Mouse (Mus musculus): ENCODE results near the gene Gab2.

Gene Gab2

DNA sequence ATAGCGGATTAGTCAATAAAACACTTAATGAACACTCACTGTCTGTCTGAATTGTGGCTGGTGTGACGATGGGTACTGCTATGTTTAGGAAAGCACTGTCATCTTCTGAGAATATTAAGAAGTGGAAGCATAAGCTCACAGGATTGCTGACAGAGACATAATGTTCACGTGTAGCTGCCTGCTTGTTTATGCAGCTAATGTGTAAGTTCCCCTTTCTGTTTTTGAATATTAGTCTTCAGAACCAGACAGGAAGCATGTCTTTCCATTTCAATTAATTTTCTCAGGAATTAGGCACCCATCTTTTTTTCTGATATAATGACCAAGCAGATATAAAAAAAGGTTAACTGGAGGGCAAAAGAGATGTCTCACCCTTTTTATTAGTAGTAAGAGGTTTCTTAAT lies 55.1 kb downstream of the Gab2 start:
- no peak for DNase-seq (ENCODE audit: low read depth)

DNA sequence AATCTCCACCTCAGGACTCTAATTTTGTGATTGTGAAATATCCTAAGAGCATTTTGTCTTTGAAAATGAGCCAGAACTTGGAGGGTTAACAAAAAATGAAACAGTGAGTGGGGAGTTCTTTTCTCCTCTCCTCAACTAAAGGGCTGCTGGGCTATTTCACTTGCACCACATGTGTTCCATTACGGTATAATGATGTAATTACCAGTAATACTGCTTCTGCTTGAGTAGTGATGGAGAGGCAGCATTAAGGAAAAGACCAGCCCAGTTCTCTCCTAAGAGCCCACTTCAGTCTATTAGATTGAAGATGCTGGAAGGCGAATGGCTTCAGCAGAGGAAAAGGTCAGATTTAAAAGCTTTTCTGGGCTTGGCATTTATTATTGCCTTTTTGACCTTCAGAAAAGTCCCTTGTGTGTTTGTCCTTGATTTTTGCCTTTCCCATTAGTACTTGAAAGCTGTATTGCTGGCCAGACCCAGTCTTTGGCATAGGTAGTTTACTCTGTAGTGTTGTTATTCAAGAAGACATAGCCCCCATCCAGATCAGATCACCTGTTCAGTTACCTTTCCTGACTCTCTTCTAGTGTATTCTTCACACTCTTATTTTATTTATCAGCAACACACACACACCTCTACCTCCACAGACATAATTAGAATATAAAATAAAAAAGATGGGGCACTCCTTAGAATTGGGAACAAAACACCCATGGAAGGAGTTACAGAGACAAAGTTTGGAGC lies 69.9 kb downstream of the Gab2 start:
- no peak for DNase-seq (ENCODE audit: low read depth)

DNA sequence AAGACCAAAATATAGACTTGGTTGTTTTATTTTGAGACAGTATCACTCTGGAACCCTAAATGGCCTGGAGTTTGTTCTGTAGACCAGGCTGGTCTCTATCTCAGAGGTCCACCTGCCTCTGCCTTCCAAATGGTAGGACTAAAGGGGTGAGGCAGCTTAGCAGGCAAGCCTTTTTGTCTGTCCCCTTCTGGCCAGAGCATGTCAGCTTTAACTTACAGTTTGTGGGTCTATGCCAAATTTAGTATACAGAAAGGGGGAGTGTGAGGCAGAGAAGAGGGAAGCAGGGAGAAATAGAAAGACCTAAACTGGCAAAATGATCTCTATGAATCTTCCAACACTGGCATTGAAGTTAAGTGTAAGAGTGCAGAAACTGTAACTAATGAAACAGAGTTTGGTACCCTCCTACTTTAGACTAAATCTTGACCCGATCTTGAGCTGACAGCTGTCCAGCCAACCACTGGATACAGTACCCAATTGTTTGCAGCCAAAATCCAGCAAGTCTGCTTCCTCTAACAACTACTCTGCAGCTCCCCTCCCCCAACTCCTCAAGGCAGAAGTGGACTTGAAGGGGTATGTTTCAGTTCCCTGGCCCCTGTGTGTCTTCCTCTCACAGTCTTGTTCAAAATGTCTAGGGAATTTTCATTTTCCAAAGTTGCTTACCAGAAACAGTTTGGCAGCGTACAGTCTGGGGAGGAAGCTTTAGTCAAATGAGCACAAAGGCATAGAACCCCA lies 73.5 kb downstream of the Gab2 start:
- DNase-seq (ENCODE audit: low read depth): no peak

DNA sequence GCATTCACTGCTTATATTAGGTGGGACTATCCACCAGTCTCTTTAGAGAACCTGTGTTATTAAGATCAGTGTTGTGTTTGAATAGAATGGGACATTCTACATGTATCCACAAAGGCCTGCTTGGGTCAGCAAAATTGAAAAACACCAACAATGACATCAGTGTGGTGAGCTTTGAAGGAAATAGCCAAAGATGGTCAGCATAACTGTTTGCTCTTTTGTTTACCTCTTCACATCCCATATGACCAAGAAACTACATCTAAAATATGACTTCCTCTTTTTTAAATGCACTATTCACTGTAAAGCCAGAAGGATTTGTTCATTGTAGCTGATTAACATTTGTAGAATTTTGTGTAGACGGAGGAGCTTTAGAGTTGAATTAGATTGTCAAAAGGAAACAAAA lies 82.9 kb downstream of the Gab2 start:
- DNase-seq (ENCODE audit: low read depth): no peak

DNA sequence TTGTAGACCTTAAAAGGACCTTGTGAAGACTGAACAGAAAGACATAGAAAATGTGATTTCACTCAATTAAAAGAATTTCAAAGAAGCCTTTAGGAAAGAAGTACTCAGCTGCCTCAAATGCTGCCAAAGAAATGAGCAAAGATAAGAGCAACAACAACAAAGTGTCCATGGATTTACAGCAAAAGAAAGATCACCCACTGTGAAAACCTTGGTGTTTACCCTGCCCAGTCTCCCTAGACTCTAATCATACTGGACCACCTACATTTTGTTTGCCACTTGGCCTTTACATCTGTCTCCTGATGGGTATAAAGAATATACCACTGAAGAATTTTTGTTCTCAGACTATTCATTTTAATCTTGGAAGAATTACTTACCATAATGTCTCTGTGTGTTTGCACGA lies 89.7 kb downstream of the Gab2 start:
- DNase-seq (ENCODE audit: low read depth): no peak

DNA sequence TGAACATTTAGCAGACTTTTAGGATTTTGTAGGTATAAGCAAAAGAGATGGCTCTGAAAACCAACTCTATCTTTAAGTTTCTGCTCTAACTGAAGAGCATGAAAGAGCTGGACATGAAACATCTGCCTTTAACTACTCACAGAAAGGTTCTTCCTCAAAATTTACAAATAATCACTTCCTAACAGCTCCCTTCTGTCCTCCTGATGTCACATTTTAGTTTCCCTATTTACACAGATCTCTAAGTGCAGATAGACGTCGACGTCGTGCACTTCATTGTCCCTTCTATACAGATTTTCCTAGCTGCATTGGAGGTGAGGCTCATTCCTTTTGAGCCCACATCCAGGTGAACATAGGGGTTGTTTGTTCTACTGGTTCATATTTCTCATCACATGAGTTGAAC lies 90.3 kb downstream of the Gab2 start:
- DNase-seq (ENCODE audit: low read depth): no peak

DNA sequence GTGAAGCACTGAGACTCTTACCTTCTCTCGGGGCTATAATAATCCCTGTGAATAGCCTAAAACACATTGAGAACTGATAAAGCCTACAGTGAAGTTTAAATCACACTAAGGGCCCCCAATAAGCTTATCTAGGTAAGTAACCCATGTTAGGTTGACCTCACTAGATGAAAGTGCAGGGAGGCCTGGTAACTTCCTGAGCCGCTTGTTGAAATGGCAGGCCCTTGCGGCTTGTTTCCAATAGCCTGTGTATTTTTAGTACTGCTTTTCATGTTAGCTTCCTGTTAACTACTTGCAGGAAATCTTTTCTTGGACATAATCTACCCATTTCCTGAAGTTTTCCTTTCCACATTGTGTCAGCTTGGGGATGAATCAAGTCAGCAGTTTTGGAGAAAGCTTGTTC lies 90.7 kb downstream of the Gab2 start:
- DNase-seq (ENCODE audit: low read depth): no peak

DNA sequence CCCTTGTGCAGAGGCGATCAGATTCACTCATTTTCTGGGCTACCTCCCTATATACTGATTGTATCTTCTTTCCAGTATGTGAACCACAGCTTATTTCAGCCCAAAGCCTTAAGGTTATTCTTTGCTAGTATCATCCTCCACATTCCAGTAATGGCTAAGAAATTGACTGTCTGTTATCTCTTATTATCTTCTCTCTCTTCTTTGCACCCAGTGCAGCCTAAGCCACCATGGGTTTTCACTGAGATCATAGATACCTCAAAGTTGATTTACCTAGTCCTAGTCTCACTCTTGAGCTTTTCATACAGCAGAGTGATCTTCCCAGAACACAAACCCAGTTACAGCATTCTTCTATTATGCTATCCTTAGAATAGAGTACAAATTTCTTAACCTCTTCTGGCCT lies 100.5 kb downstream of the Gab2 start:
- no peak for DNase-seq (ENCODE audit: low read depth)

DNA sequence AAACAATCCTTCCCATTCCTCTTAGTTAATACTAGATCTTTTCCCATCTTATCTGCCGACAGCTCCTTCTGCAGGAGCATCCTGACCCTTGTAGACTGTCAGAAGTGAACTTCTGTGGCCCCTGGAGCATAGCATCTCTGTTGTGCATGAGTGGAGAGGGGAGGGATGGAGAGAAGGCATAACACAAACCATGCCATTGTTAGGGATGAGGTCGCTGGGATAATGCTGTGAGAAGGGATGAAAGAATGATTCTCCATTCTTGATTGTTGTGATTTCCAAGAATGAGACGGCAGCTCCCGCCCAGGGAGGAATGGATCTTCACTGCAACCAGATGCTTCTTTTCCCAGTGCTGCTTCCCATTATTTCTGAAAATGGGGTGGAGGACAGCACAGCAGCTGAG lies 102.0 kb downstream of the Gab2 start:
- DNase-seq (ENCODE audit: low read depth): no peak

DNA sequence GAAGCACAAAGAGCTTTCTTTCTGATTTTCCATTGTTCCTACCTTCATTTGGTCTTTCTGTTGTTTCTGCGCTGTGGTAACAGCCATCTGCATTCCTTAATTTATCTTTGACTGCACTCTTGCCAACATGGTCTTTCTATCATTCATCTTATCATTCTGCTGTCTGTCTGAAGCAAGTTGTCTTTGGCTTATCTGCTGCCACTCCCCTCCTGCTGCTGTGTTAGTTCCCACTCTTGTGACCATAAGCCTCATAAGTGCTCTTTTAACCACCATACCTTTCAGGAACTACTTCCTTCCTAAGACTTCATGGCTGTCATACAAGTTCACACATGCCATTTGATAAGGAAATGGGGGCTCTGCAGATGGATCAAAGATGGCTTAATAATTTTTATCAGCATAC lies 102.6 kb downstream of the Gab2 start:
- no peak for DNase-seq (ENCODE audit: low read depth)

DNA sequence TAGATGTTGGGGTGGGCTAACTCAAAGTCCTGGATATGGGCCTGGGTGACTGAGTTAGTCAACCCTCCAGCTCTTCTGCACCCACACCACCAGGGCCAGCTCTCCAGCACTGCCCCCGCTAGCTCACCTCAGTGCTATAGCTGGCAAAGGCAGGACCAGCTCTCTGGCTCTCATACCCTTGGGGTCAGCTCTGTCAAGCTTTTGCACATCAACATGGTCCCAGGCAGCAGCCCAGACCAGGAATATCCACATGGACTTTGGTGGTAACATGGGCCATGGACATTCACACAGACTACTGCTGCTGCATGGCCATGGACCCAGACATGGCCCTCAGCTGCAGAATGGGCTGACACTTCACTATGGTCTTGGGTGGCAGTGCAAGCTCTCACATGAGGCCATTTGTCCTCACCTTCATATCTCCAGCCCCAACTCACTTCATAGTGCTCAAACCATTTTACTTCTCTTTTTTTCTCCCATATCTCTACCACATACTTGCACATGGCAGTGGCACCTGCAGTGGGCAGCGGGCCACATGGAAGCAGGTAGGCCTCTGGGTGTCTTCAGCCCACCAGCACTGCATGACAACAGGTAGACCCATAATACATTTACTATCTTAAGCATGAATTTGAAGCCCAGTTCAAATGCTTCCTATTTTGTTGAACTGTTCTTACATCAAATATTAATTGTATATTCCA lies 106.1 kb downstream of the Gab2 start:
- DNase-seq (ENCODE audit: low read depth): no peak

DNA sequence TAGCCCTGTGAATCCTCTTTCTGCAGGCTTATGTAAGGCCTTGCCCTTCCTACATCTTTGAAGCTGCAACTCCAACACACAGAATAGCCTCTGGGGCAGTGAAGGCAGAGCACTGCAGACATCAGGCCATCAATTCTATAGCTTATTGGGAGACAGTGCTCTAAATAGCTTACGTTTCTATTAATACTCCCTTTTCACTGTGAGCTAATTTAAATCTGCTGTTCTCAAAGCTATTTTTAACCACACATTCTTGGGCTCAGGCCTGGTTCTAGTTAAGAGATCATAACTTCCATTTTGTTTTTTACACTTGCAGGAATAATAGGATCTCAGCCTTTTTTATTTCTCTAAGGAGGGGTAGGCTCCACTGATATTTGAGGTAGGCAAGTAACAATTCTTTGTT lies 107.7 kb downstream of the Gab2 start:
- peak; percentile 12 for DNase-seq (ENCODE audit: low read depth)

DNA sequence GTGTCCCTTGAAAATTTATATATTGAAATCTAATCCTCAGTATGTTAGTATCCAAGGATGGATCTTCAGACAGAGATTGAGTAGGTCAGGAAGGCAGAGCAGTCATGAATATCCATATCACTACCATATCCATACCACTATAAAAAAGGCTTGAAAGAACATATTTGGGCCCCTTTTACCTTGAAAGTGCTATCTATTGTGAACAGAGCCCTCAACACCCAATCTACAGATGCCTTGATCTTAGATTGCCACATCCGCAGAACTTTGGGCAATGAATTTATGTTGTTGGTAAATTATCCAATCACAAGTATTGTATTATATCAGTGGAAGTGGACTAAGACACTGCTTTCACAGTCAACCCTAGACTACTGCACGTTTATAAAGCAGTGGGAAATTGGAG lies 122.5 kb downstream of the Gab2 start:
- DNase-seq (ENCODE audit: low read depth): no peak

DNA sequence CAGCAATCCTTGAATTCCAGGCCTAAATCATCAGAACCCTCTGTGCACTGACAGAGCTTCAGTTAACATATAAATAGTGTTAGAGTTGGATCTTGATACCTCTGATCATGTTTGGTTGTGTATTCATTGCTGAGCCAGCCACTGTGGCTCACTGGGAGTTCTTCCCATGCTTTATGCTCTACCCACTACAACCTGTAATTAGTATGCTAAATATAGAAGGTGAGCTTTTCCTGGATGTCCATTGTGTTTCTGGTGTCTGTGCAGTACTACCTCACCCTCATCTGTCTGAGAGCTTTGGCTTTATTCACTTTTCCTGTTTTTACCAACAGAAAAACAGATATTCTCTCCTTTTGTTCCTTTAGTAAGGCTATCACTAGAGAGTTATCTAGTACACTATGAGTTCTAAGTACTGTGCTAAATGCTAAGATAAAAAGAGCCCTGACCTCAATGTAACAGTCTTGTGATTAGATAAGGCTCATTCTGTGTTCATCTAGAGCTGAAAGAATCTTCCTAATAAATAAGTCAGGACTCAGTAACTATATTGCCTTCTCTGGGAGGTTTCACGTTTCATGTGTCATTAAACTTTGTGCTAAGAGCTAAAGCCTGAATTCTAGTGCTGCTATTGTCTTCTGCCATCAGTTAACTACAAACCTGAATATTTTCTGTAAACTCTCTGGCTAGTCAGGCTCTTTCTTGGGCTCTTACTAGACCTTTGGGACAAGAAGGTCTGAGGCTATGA lies 127.6 kb downstream of the Gab2 start:
- DNase-seq (ENCODE audit: low read depth): no peak

DNA sequence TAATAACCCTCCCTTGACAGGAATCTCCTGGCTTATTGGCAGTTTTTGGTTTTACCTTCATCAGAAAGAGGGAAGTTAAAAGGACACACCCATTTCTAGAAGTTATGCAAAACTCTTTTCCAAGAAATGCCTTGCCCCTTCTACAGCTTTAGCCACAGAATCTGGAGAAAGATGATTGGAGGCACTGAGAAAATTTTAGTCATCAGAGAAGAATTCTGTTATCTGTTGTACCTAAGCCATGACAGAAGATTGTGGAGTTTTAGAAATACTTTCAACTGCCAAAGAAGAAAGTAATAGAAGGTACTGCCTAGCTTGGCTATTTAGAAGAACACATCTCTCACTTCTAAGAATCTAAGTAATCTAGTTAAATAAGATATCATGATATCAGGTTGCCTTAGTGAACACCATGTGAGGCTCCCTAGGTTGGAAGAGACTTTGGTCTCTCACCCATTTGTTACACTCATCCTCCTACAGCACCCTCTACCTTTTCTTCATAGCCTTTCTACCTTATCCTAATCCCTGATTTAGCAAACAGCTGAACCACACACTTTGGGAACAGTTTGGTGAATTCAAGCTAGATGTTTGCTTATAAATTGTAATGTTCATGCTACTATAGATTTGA lies 128.8 kb downstream of the Gab2 start:
- no peak for DNase-seq (ENCODE audit: low read depth)

DNA sequence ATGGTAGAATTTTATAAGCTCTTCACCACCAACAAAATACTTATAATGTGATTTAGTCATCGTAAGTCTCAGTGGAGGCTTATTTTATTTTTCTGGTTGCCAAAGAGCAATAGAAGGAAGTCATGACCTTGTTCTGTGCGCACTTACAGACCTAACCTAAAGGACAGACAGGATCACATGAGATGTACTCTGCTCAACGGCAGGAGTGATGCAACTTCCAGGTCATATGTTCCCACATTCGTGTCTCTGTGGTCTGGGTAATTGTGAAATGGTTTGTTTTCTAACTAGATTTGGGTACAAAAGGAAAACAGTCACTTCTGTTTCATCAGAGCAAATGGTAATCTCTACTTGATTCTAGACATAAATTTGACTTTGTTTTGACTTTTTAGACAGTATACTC lies 129.7 kb downstream of the Gab2 start:
- peak; percentile 18 for DNase-seq (ENCODE audit: low read depth)

DNA sequence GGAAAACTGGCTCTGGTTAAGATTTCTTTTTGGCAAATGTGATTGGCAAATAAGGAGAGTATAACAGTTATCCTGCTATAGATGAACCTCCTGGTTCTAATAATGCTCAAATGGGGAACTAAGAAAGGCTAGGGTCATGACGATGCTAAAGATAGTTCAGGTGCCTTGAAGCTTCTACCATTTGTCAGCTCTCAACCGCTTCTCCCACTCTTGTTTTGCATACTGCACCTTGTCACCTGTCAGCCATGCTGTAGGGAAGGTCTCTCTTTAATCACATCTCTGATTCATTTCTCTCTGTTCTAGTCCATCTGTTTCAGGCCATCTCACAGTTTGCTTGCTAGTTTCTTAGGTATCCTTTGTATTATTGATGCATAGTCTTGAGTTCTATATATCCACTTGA lies 142.4 kb downstream of the Gab2 start:
- no peak for DNase-seq (ENCODE audit: low read depth)

DNA sequence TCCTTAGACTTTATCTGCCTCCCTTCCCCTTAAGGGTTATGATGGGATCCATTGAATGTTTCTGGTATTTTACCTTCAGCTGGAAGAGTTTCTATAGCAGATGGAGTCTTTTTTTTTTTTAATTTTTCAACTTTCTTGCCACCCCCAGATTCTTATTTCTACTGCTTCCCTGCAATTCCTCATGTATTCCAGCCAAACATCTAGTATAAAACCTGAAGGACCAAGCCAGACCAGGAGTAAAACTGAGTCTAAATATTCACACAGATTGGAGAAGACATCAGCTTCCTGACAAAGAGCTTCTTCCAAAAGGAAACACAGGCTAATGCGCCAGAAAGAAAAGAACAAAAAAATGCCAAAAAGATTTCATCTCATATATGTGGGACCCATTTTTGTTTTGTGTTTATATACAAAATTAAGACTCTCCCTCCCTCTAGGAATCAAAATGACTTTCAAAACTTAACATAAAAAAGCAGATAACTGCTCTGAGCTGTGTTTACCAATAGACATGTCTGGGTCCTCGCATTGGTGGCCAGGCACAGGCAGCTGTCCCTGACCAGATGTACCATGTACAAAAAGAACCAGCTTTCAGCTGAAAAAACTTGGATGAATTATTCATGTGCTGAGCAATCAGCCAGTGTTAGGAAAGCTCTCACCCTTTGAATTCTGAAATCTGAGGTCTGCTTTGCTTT lies 164.0 kb downstream of the Gab2 start:
- no peak for DNase-seq (ENCODE audit: low read depth)

DNA sequence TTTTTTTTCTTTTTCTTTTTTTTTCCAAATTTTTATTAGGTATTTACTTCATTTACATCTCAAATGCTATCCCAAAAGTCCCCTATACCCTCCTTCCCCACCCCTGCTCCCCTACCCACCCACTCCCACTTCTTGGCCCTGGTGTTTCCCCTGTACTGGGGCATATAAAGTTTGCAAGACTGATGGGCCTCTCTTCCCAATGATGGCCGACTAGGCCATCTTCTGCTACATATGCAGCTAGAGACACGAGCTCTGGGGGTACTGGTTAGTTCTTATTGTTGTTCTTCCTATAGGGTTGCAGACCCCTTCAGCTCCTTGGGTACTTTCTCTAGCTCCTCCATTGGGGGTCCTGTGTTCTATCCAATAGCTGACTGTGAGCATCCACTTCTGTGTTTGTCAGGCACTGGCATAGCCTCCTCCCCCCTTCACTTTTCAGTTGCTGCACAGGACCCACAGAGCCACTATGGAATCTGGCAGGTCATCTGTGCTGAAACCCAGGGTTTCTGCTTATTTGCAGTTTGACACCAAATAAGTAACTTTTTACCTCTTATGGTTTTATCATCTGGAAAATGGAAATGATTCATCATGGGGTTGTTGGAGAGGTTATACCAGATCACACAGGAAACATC lies 164.7 kb downstream of the Gab2 start:
- DNase-seq (ENCODE audit: low read depth): peak; percentile 34

DNA sequence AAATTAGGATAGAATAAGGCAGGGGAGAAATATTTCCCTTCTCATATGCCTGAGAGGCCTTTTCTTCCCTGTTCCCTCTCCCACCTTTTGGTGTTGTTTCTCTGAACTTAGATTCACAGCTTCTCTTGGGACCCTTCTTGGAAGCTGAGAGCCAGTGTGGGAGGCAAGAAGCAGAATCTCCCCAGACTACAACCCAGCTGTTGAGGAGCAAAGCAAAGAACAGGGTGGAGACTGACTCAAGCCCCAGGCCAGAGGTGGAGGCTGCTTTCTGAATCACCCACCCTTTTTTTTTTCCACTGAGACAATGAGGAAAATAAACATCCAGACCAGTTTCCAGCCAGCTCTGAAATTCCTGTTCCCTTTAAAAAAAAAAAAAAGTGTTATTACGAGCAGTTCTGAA lies 166.3 kb downstream of the Gab2 start:
- peak; percentile 40 for DNase-seq (ENCODE audit: low read depth)

DNA sequence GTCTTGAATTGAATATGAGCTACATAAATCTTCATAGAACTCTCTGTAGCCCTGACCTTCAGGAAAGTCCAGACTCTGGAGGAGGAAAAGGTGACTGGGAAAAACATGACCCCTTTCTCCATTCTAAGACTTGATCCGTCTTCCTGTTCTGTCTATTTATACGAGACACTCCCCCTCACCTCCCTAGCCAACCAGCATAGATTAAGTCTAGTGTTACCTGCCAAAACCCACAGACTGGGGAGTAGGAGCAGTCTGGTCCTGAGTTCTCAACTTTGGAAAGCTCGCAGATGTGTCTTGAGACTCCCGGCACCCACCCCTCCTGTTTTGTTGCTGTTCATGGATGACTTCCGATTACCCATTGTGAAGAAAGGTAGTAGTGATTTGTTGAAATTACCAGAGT lies 166.8 kb downstream of the Gab2 start:
- DNase-seq (ENCODE audit: low read depth): peak; percentile 1

Data from NIH3T3 (cell line).